Mouse (Mus musculus): ENCODE results near the gene Olfr943.
A peak's percentile ranks its signal among the peaks of the same experiment; 100 is the strongest.

The Olfr943 gene

GRCm38 (mm10) chr9:39166004-39166403 is at the start of gene Olfr943:
TSS of gene Olfr943 (plus strand) at chr9:39166304.
- DNase-seq (ENCODE audit: low read depth, low spot score): no peak

DNA sequence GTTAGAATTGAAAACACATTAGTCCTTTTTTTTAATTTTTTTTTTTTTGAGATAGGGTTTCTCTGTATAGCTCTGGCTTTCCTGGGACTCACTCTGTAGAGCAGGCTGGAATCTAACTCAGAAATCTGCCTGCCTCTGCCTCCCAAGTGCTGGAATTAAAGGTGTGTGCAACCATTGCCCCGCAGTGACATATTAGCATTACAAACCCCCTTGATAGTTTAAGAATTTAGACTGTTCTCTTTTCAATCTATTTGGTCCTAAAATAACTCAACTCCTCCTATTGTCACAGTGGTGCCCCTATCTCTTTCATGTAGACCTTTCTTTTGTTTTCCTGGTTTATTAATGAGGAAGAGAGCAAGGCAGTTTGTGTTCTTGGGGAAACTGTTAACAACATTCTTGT is 38.8 kb upstream of the Olfr943 start:
- peak; percentile 68 for DNase-seq (ENCODE audit: low read depth, low spot score)

DNA sequence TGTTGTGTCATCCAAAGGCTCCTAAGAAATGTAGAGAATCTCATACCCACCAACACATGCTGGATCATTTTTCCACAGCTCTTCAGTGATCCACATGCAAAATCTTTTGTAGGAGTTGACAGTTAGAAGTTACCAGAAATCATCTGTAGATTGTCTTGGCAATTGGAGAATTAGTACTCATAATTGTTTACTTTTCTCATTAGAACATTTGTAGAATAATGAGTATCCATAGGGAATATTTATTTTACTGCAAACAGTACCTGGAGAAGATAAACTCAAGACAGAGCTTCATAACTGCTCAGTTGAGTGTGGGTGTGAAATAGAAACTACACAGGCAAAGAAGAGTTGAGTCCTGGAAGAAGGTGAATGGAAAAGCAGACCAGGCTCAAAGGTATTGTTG is 38.3 kb upstream of the Olfr943 start, which contains the start of gene Olfr27:
TSS of gene Olfr27 (plus strand) at position 301 of the 400 bp plus-strand sequence.
- DNase-seq (ENCODE audit: low read depth, low spot score): no peak

DNA sequence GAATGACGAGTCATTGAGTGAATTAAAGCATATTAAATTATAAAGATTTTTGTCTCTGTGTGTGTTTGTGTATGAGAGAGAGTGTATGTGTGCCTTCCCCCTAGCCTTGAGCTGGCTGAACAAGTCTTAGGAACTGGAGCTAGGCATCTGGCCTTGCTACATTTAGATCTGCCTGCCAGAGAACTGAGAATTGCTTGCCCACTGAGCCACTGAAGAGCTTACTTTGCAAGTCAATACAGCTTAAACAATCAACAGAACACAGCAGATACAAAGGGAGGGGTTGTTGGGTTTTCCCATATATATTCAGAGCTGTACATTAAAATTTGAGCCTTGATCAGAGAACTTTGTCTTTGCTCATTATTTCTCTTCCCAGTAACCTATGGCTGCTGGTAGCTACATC is 13.7 kb upstream of the Olfr943 start:
- DNase-seq (ENCODE audit: low read depth, low spot score): peak; percentile 72

GRCm38 (mm10) chr9:39201620-39202019 is 35.5 kb downstream of the Olfr943 start, which contains the start of gene Olfr944:
TSS of gene Olfr944 (plus strand) at chr9:39201920.
- DNase-seq (ENCODE audit: low read depth, low spot score): no peak

Data from R1 (cell line).